Mouse (Mus musculus) liver, embryonic 14.5 days (tissue): ENCODE measurements around the gene Ppp1r16b. TPM values are rescaled to one million over a fixed set of nuclear protein-coding genes. Genes with fewer than 3 reads are reported as not detected.

Experiments used
- ATAC-seq: fragments of 200-750 bp; cut with Nextera tagmentation; 2 replicates; pipeline ENCODE4 v1.8.0; 2017; ENCODE audit warnings: moderate number of reproducible peaks, mild to moderate bottlenecking, moderate library complexity; ENCODE audit not compliant: insufficient read depth
- DNase-seq, 3 experiments: peaks; one replicate each; pipeline ENCODE4 v3.0.0-alpha.2; 2012 to 2013; ENCODE audit warnings: low read depth in 3 of 3, low spot score in 3 of 3
- H3K27ac ChIP-seq: fragments of 300-500 bp; sonication (generic); 2 replicates; pipeline ENCODE4 v1.5.1; 2014; ENCODE audit warnings: moderate library complexity, mild to moderate bottlenecking, control low read depth, inconsistent platforms
- H3K27me3 ChIP-seq: fragments of 300-500 bp; sonication (generic); 2 replicates; pipeline ENCODE4 v1.6.1; 2014; ENCODE audit warnings: mild to moderate bottlenecking, low read length, moderate library complexity; ENCODE audit not compliant: control insufficient read depth, insufficient read depth
- H3K36me3 ChIP-seq: fragments of 300-500 bp; sonication (generic); replicated peaks from 2 replicates; pipeline ENCODE4 v1.6.1; 2014; ENCODE audit warnings: low read depth; ENCODE audit not compliant: control insufficient read depth, insufficient read depth
- H3K4me1 ChIP-seq, 2 experiments: fragments of 200-500 bp in 1 of 2; fragments of 300-500 bp in 1 of 2; sonication (generic) in 1 of 2; replicated peaks; 2 replicates each; pipeline ENCODE4 v1.6.1; 2012 to 2014; ENCODE audit warnings: antibody characterized with exemption in 1 of 2, inconsistent platforms in 1 of 2, low read length in 1 of 2; ENCODE audit not compliant: control insufficient read depth in 2 of 2, insufficient read depth in 2 of 2
- H3K4me2 ChIP-seq: fragments of 300-500 bp; sonication (generic); 2 replicates; pipeline ENCODE4 v1.6.1; 2014; ENCODE audit warnings: low read depth, mild to moderate bottlenecking, control low read depth, moderate library complexity
- H3K4me3 ChIP-seq, 2 experiments: fragments of 200-500 bp in 1 of 2; fragments of 300-500 bp in 1 of 2; sonication (generic) in 1 of 2; 2 replicates each; pipeline ENCODE4 v1.5.1; 2012 to 2014; ENCODE audit warnings: low read depth in 2 of 2, low read length in 2 of 2, mild to moderate bottlenecking in 2 of 2, control low read depth in 1 of 2, inconsistent platforms in 1 of 2, moderate library complexity in 1 of 2; ENCODE audit not compliant: insufficient read depth in 1 of 2
- H3K9ac ChIP-seq: fragments of 300-500 bp; sonication (generic); replicated peaks from 2 replicates; pipeline ENCODE4 v1.6.1; 2014; ENCODE audit warnings: mild to moderate bottlenecking, control low read depth, moderate library complexity
- H3K9me3 ChIP-seq: fragments of 300-500 bp; sonication (generic); 2 replicates; pipeline ENCODE4 v1.6.1; 2016; ENCODE audit warnings: low read length, mixed read lengths; ENCODE audit not compliant: control insufficient read depth
- CTCF ChIP-seq: IDR thresholded peaks from 2 replicates; pipeline ENCODE4 v1.5.1; 2016; ENCODE audit warnings: antibody characterized with exemption, low read depth, control low read depth
- EP300 ChIP-seq: IDR thresholded peaks from 2 replicates; pipeline ENCODE4 v1.6.1; 2016; ENCODE audit warnings: antibody characterized with exemption, low read depth
- WGBS: fragments of 180-500 bp; shearing (Covaris S2); extraction: QIAGEN DNeasy Blood & Tissue Kit; methylation state at CpG from one replicate; pipeline ENCODE4 v1.1.7; 2014; ENCODE audit not compliant: insufficient replicate concordance; 5-methylcytosine and 5-hydroxymethylcytosine counted together
- polyA plus RNA-seq, 2 experiments: library from polyadenylated mRNA; depleted of rRNA in 1 of 2; stranded (reverse) in 1 of 2; unstranded in 1 of 2; fragments of >200 nt; fragmentation: Nextera tagmentation in 1 of 2; extraction: Ambion mirVana in 1 of 2; gene quantifications; 2 replicates each; pipeline versions ENCODE4 v1.2.1 to v1.2.3; 2012 to 2014

Gene Ppp1r16b
- polyA plus RNA-seq, 2 experiments, result 0.30 to 0.74 TPM

- TF ChIP-seq EP300 (no peak), CTCF (no peak)
- no peaks in the 10 kb centered on the region for H3K9me3 ChIP-seq
Measured at GRCm38 (mm10) chr2:158654717-158655116, 10.5 kb upstream of the Ppp1r16b start.

GRCm38 (mm10) chr2:158655806-158656205 is 9.4 kb upstream of the Ppp1r16b start:
- H3K4me2 ChIP-seq, result no peak overlapping the region
- no peak for ATAC-seq
- no peak for DNase-seq
- H3K4me3 ChIP-seq, result no peak overlapping the region
- H3K9me3 ChIP-seq, result no peaks in the 10 kb centered on the region
- H3K36me3 ChIP-seq, result no peaks in the 10 kb centered on the region
- no peak overlapping the region for H3K9ac ChIP-seq
- H3K27ac ChIP-seq, result no peak overlapping the region
- TF ChIP-seq CTCF (no peak), EP300 (no peak)
- H3K4me1 ChIP-seq, result no peaks in the 10 kb centered on the region; a peak in 1 of 4 replicates
- no peaks in the 10 kb centered on the region for H3K27me3 ChIP-seq
- WGBS, result 69% methylated on average over 4 of the region's 4 CpGs

More at GRCm38 (mm10) chr2:158654717-158655116, 10.5 kb upstream of the Ppp1r16b start:
- Histone ChIP-seq H3K27me3 (no peaks in the 10 kb centered on the region), H3K9ac (no peak overlapping the region), H3K36me3 (no peaks in the 10 kb centered on the region), H3K4me2 (no peak overlapping the region), H3K4me3 (no peak overlapping the region), H3K4me1 (no peaks in the 10 kb centered on the region; a peak in 1 of 4 replicates), H3K27ac (no peak overlapping the region)
- DNase-seq, result no peak
- ATAC-seq, result no peak
- whole genome bisulfite sequencing, result 26% methylated on average over 9 of the region's 9 CpGs

GRCm38 (mm10) chr2:158658822-158659221 is 6.4 kb upstream of the Ppp1r16b start:
- Histone ChIP-seq H3K27ac (no peak overlapping the region), H3K4me1 (no peaks in the 10 kb centered on the region; a peak in 1 of 4 replicates), H3K4me2 (no peak overlapping the region), H3K9ac (no peak overlapping the region), H3K9me3 (no peaks in the 10 kb centered on the region), H3K4me3 (no peak overlapping the region), H3K27me3 (no peaks in the 10 kb centered on the region), H3K36me3 (no peaks in the 10 kb centered on the region)
- TF ChIP-seq CTCF (no peak), EP300 (no peak)
- 43% methylated on average over 6 of the region's 6 CpGs for WGBS
- DNase-seq, result no peak
- peak; percentile 23; the same call in 1 of the 2 replicates for ATAC-seq

- Histone ChIP-seq H3K9me3 (no peaks in the 10 kb centered on the region), H3K4me3 (no peak overlapping the region), H3K4me1 (no peaks in the 10 kb centered on the region; a peak in 1 of 4 replicates), H3K36me3 (no peaks in the 10 kb centered on the region), H3K27me3 (no peaks in the 10 kb centered on the region), H3K27ac (no peak overlapping the region), H3K9ac (no peak overlapping the region), H3K4me2 (no peak overlapping the region)
- no peak for DNase-seq
- ATAC-seq, result no peak
- WGBS, result 61% methylated on average over 3 of the region's 3 CpGs
- no peak for TF ChIP-seq CTCF
- TF ChIP-seq EP300, result no peak
Measured at GRCm38 (mm10) chr2:158659346-158659745, 5.9 kb upstream of the Ppp1r16b start.

GRCm38 (mm10) chr2:158666071-158666800 is 1.0 kb downstream of the Ppp1r16b start:
- H3K27me3 ChIP-seq, result peaks cover 43% of the 10 kb centered on the region

More at GRCm38 (mm10) chr2:158666071-158666800, 1.0 kb downstream of the Ppp1r16b start:
- Histone ChIP-seq H3K9me3 (no peaks in the 10 kb centered on the region), H3K4me3 (no peak overlapping the region), H3K9ac (no peak overlapping the region), H3K4me1 (no peaks in the 10 kb centered on the region), H3K4me2 (no peak overlapping the region), H3K27ac (no peak overlapping the region), H3K36me3 (no peaks in the 10 kb centered on the region)
- 11% methylated on average over 13 of the region's 13 CpGs for WGBS
- TF ChIP-seq EP300 (no peak), CTCF (no peak)
- peak in 1 of 3 experiments; percentile 35 for DNase-seq
- no peak for ATAC-seq
